Mouse (Mus musculus) liver, adult 2 months (tissue): Measurements from ENCODE around the gene Pmvk. TPM values are rescaled to one million over a fixed set of nuclear protein-coding genes. Genes with fewer than 3 reads are reported as not detected.

ENCODE experiments used
- DNase-seq: peaks from one replicate; pipeline ENCODE4 v3.0.0-alpha.2; 2011; ENCODE audit warnings: low read depth, low spot score; ENCODE audit errors: extremely low read depth
- H3K27ac ChIP-seq: fragments of 200-500 bp; replicated peaks from 2 replicates; pipeline ENCODE4 v1.5.1; 2012; ENCODE audit warnings: low read depth, mild to moderate bottlenecking, control low read depth, inconsistent platforms, low read length; ENCODE audit not compliant: insufficient read depth
- H3K27me3 ChIP-seq: fragments of 200-500 bp; 2 replicates; pipeline ENCODE4 v1.6.1; 2012; ENCODE audit warnings: mild to moderate bottlenecking, moderate library complexity, low read length, inconsistent platforms; ENCODE audit not compliant: control insufficient read depth, insufficient read depth
- H3K36me3 ChIP-seq: fragments of 200-500 bp; 2 replicates; pipeline ENCODE4 v1.6.1; 2012; ENCODE audit warnings: low read length, inconsistent platforms; ENCODE audit not compliant: control insufficient read depth, insufficient read depth
- H3K4me1 ChIP-seq: fragments of 200-500 bp; 2 replicates; pipeline ENCODE4 v1.6.1; 2011; ENCODE audit warnings: low read length; ENCODE audit not compliant: control insufficient read depth, insufficient read depth
- H3K4me3 ChIP-seq: fragments of 200-500 bp; 2 replicates; pipeline ENCODE4 v1.5.1; 2011; ENCODE audit warnings: low read depth, mild to moderate bottlenecking, control low read depth, low read length, moderate library complexity; ENCODE audit not compliant: insufficient read depth
- H3K79me2 ChIP-seq: fragments of 200-500 bp; 2 replicates; pipeline ENCODE4 v1.6.1; 2012; ENCODE audit warnings: inconsistent platforms, mild to moderate bottlenecking, low read length, moderate library complexity; ENCODE audit not compliant: control insufficient read depth, insufficient read depth
- H3K9ac ChIP-seq: fragments of 200-500 bp; 2 replicates; pipeline ENCODE4 v1.6.1; 2012; ENCODE audit warnings: low read depth, mild to moderate bottlenecking, control low read depth, inconsistent platforms, low read length
- CTCF ChIP-seq: fragments of 200-500 bp; IDR thresholded peaks from 2 replicates; pipeline ENCODE4 v1.5.1; 2011; ENCODE audit warnings: low read depth, low read length, control low read depth
- POLR2A ChIP-seq: fragments of 200-500 bp; IDR thresholded peaks from 2 replicates; pipeline ENCODE4 v1.6.1; 2011; ENCODE audit warnings: low read length, control low read depth; ENCODE audit not compliant: insufficient read depth; ENCODE audit errors: extremely low read depth
- WGBS: fragments of 180-500 bp; shearing (Covaris S2); methylation state at CpG from one replicate; pipeline ENCODE4 v1.1.7; 2018; 5-methylcytosine and 5-hydroxymethylcytosine counted together
- polyA plus RNA-seq: library from polyadenylated mRNA; depleted of rRNA; stranded (reverse); fragments of >200 nt; gene quantifications from 2 replicates; pipeline ENCODE4 v1.2.3, GENCODE M21; 2012
- total RNA-seq: library from RNA; depleted of rRNA; stranded (reverse); fragments of >200 nt; gene quantifications from 2 replicates; pipeline ENCODE4 v1.2.3, GENCODE M21; 2014

Gene Pmvk
- total and polyA plus RNA-seq, 2 experiments = 108 to 112 TPM

GRCm38 (mm10) chr3:89499696-89500095, 45.4 kb downstream of the Pmvk start:
- H3K36me3 ChIP-seq = no peaks in the 10 kb centered on the region
- TF ChIP-seq CTCF = no peak
- no peak overlapping the region for H3K27ac ChIP-seq
- H3K9ac ChIP-seq = no peak overlapping the region
- no peak for DNase-seq
- H3K79me2 ChIP-seq = no peaks in the 10 kb centered on the region
- 63% methylated on average over 7 of the region's 7 CpGs for WGBS
- no peaks in the 10 kb centered on the region for H3K4me1 ChIP-seq
- no peak overlapping the region for H3K4me3 ChIP-seq
- H3K27me3 ChIP-seq = no peaks in the 10 kb centered on the region

- no peaks in the 10 kb centered on the region; the same call in 1 of the 2 replicates for H3K4me1 ChIP-seq
- peak; percentile 31; the same call in 1 of the 2 replicates for TF ChIP-seq CTCF
- TF ChIP-seq POLR2A = no peak
- H3K9ac ChIP-seq = no peak overlapping the region
- H3K36me3 ChIP-seq = no peaks in the 10 kb centered on the region
- H3K27me3 ChIP-seq = no peaks in the 10 kb centered on the region
- H3K27ac ChIP-seq = no peak overlapping the region
- no peak for DNase-seq
- H3K4me3 ChIP-seq = no peak overlapping the region
- H3K79me2 ChIP-seq = no peaks in the 10 kb centered on the region
Observed at GRCm38 (mm10) chr3:89501486-89501885, 47.1 kb downstream of the Pmvk start.

GRCm38 (mm10) chr3:89502551-89502950, 48.2 kb downstream of the Pmvk start:
- 81% methylated on average over 7 of the region's 7 CpGs for WGBS
- Histone ChIP-seq H3K4me3 (no peak overlapping the region), H3K36me3 (no peaks in the 10 kb centered on the region), H3K79me2 (no peaks in the 10 kb centered on the region), H3K4me1 (no peaks in the 10 kb centered on the region; the same call in 1 of the 2 replicates), H3K27me3 (no peaks in the 10 kb centered on the region), H3K27ac (no peak overlapping the region), H3K9ac (no peak overlapping the region)
- DNase-seq = no peak
- TF ChIP-seq CTCF (no peak), POLR2A (no peak)

DNA sequence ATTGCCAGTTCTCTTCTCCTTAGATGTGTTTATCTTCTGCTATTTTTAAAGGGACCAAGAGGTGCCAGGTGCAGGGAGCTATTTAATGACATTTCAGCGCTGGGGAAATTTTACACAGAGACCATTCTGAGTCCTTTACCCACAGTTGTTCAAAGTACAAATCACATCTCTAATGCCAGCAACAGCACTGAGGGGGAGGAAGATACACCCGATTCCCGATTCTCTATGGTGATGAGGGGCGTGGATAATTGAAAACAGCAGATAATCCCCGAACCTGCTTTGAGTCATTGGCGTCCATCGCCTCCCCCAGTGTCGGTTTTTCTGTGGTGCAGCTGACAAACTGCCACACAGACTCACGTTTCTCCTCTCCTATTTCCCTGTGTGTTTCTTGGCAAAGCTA, 53.7 kb downstream of the Pmvk start:
- WGBS = 54% methylated on average over 9 of the region's 9 CpGs
- no peak for DNase-seq
- H3K79me2 ChIP-seq = no peaks in the 10 kb centered on the region
- H3K4me1 ChIP-seq = no peaks in the 10 kb centered on the region; the same call in 1 of the 2 replicates
- no peaks in the 10 kb centered on the region for H3K36me3 ChIP-seq
- no peak overlapping the region for H3K9ac ChIP-seq
- H3K27me3 ChIP-seq = peaks cover 6% of the 10 kb centered on the region
- TF ChIP-seq POLR2A (no peak), CTCF (no peak)
- no peak overlapping the region for H3K4me3 ChIP-seq
- no peak overlapping the region for H3K27ac ChIP-seq

GRCm38 (mm10) chr3:89510979-89511378, 56.6 kb downstream of the Pmvk start:
- no peaks in the 10 kb centered on the region for H3K36me3 ChIP-seq
- no peak for DNase-seq
- H3K9ac ChIP-seq = no peak overlapping the region
- H3K4me3 ChIP-seq = no peak overlapping the region
- WGBS = 22% methylated on average over 4 of the region's 4 CpGs
- no peaks in the 10 kb centered on the region for H3K4me1 ChIP-seq
- H3K79me2 ChIP-seq = no peaks in the 10 kb centered on the region
- TF ChIP-seq POLR2A (no peak), CTCF (peak; percentile 49)
- no peak overlapping the region for H3K27ac ChIP-seq
- H3K27me3 ChIP-seq = peaks cover 6% of the 10 kb centered on the region

- H3K4me3 ChIP-seq = no peak overlapping the region
- TF ChIP-seq POLR2A = no peak
- TF ChIP-seq CTCF = no peak
- 36% methylated on average over 15 of the region's 15 CpGs for WGBS
Observed at GRCm38 (mm10) chr3:89511400-89511799, 57.1 kb downstream of the Pmvk start.

More at GRCm38 (mm10) chr3:89511400-89511799, 57.1 kb downstream of the Pmvk start:
- Histone ChIP-seq H3K4me1 (no peaks in the 10 kb centered on the region), H3K79me2 (no peaks in the 10 kb centered on the region), H3K27ac (no peak overlapping the region), H3K9ac (no peak overlapping the region), H3K36me3 (no peaks in the 10 kb centered on the region), H3K27me3 (peaks cover 6% of the 10 kb centered on the region)
- no peak for DNase-seq
